Mouse (Mus musculus) liver, adult 2 months (tissue): ENCODE measurements at regions not wholly inside any gene's neighbourhood (a gene's known extent, or its start where the extent isn't known, plus 50 kb on each side); places are given as distances from the start of the nearest gene placed in this dataset.

Experiments
- CTCF ChIP-seq: fragments of 200-500 bp; IDR thresholded peaks from 2 replicates; pipeline ENCODE4 v1.5.1; 2011; ENCODE audit warnings: low read depth, low read length, control low read depth
- POLR2A ChIP-seq: fragments of 200-500 bp; IDR thresholded peaks from 2 replicates; pipeline ENCODE4 v1.6.1; 2011; ENCODE audit warnings: low read length, control low read depth; ENCODE audit not compliant: insufficient read depth; ENCODE audit errors: extremely low read depth

GRCm38 (mm10) chr13:44451224-44451623 lies 278.1 kb upstream of the Jarid2 start:
- TF ChIP-seq CTCF (no peak), POLR2A (no peak)
